Mouse (Mus musculus) CD4-positive, CD25-positive, alpha-beta regulatory T cell, adult 2 months (primary cell): ENCODE data around the gene Atn1.
A peak's percentile ranks its signal among the peaks of the same experiment; 100 is the strongest.

ENCODE experiments used
- DNase-seq: peaks from one replicate; pipeline ENCODE4 v3.0.0-alpha.2; 2012; ENCODE audit warnings: low read depth, low spot score

The Atn1 gene

DNA sequence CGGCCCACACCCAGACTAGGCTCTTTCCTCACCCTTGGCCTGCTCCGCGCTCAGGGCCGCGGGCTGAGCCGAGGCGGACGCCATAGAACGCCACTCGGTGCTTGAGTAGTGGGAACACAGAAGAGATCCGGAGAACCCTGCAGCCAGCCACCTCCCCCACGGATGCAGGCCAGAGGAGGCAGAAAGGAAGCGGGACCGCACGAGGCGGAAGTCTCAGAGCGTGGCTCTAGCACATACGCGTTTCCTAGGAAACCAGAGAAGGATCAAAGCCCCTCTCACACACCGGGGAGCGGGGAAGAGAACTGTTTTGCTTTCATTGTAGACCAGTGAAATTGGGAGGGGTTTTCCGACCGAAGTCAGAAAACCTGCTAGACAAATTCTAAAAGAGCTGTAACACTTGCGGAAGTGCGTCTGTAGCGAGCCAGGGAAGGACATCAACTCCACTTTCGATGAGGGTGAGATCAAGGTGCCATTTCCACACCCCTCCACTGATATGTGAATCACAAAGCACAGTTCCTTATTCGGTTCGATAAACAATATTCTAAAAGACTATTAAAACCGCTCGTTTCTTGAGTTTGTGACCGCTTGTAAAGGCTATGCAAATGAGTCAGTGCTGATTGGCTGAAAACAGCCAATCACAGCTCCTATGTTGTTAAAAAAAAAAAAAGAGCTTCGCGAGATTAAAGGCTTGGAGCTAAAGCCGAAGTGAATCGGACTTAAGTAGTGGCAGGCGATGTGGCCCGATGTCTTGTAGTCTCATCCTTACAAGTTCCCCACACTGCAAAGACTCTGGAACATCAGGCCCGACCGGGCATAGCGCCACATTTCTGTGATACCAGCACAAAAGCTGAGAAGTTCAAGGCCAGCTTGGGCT is 15.2 kb downstream of the Atn1 start, which contains the start of gene Grcc10:
TSS of gene Grcc10 (minus strand) at position 487 of the 874 bp plus-strand sequence.
- DNase-seq, result peak; percentile 95

GRCm38 (mm10) chr6:124740211-124740887 is 16.0 kb downstream of the Atn1 start:
- peak; percentile 84 for DNase-seq

DNA sequence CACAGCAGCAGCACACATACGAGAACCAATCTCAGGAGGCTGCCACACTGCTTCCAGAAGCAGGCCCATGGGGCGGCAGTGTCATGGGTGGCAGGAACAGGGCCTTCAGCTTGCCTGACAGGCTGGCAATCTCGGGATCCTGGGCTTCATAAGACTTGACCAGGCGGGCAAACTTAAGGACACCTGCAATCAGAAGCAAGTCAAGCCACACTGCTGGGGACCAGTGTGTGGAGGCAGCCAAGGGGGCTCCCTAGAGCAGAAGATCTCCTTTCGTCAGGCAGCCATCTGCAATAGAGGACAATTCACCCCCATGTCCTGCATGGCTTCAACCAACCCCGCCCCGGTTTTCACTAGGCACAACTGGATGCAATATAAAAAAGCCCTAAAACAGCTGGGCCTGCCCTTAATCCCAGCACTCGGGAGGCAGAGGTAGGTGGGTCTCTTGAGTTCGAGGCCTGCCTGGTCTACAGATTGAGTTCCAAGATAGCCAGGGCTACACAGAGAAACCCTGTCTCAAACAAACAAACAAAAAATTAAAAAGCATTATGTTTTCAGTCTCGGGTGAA is 17.0 kb downstream of the Atn1 start:
- no peak for DNase-seq

GRCm38 (mm10) chr6:124738511-124739023 is 17.8 kb downstream of the Atn1 start, which contains the start of gene Ptpn6:
Gene Ptpn6 (minus strand): TSS chr6:124738714.
- DNase-seq, result peak; percentile 64

DNA sequence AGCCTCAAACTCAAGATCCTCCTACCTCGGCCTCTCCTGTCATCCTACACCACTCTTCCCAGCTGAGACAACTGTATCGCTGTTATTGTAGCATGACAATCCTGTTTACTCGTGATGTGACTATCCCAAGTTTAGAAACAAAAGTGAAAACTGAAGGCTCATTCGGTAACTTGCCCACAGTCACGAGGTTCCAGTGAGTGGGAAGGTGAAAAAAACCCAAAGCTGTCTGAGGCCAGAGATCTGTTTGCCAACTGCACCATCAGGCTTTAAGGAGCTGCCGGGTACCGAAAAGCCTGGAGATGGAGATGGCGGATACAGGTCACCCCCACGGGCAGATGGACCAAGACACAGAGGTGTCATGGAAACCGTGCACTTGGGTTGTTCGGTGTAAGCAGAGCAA is 19.3 kb downstream of the Atn1 start:
- no peak for DNase-seq

DNA sequence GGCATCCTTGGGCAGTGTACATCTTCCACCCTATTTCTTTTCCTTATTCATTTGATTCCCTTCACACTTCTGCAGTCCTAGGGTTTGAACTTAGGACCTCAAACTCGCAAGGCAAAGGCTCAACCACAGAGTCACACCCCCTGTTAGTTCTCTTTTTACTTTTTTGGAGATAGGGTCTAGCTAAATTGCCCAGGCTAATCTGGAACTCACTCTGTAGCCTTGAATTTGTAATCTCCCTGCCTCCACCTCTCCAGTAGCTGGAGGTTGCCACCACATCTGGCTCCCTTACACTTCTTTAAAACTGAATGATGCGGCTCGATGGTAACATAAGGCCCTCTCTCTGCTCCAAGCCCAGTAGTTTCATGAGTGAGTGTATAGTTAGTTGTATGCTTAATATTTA is 21.9 kb downstream of the Atn1 start:
- no peak for DNase-seq

DNA sequence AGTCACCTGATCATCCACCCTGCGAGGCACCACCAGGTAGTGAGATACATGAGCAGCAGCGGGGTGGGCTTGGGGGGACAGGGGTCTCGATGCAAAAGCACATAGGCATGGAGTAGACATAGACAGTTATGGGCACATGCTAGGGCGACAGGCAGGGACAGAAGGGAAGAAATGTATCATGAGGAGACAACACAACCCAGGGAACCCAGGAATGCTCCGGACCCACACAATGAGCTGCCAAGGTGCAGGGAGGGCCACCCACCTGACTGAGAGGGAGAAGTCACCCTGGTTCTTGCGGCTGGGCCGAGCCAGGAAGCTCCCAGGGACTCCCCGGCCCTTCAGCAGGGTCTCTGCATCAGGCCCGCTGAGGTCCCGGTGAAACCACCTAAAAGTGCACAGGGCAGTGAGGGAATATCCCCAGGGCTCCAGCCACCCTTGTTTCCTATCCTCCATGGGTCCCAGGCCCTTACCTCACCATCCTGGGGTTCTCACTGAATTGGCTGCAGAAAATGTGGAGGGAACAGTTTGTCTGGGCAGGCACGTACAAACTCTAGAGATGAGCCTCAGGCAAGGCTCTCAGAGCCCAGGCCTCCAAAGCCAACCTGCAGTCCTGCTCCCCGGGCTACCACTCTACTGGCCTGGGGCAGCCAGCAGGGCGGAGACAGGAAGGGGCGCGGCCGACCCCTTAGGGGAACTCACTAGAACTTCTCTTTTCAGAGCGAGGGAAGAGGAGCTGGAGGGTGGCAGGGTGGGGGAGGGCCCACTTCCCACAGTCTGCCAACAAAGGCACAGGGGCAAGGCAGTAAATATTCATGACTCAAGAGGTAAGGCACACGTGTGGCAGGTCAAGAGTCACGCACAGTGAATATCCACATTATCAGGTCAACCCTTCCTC is 23.6 kb downstream of the Atn1 start:
- peak; percentile 75 for DNase-seq

GRCm38 (mm10) chr6:124731038-124731437 is 25.3 kb downstream of the Atn1 start:
- no peak for DNase-seq

DNA sequence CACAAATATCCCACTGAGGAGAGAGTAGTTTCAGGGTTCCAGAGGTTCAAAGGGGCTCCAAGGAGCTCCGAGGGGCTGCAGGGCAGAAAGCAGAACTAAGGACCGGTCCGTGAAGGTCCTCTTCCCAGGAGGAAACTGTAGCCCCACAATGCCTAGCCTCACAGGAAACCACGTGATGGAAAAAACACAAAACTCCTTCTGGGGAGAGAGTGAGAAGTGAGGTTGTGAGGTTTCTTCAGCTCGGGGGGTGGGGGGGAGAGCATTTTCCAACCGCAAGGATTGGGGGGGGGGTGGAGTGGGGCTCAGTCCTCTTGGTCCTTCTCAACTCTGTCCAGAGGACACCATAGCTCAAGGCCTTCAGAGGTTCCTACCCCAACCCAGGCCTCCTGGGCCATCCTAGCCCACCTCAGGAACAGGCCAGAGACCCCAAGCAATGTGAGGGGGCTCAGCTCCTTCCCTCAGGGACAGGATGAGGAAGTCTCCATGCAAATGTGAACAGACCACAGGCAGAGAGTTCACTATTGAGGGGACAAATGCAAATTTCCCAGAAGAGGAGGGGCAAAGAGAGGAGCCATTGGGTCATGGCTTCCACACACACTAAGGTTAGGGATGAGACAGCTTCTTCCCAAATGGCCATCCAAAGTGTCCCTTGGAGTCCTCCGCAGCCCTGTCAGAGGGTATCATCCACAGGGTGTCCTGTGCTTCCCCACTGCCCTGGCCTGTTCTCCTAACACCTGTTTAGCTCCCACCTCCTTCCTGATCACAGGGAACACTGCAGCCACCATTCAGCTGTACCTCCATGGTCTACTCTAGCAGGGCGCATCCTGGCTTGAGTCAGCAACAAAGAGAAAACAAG is 26.2 kb downstream of the Atn1 start:
- DNase-seq, result peak; percentile 62

DNA sequence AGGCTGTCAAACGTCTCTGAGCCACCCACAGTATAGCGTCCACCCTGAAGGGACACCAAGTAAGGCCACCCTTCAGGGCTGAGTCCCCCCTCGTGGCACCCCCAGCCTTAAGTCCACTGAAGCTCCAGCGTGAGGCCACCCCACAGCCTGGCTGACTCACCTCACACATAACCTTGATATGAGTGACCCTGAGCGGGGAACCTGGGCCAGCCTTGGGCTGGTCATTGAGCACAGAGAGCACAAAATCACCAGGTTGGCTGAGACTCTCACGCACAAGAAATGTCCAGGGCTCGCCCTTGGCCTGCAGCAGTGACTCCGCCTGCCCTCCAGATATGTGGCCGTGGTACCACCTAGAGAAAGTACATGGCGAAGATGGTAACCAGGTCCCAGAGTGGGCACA is 27.7 kb downstream of the Atn1 start:
- no peak for DNase-seq

GRCm38 (mm10) chr6:124724472-124724871 is 31.9 kb downstream of the Atn1 start:
- DNase-seq, result no peak

DNA sequence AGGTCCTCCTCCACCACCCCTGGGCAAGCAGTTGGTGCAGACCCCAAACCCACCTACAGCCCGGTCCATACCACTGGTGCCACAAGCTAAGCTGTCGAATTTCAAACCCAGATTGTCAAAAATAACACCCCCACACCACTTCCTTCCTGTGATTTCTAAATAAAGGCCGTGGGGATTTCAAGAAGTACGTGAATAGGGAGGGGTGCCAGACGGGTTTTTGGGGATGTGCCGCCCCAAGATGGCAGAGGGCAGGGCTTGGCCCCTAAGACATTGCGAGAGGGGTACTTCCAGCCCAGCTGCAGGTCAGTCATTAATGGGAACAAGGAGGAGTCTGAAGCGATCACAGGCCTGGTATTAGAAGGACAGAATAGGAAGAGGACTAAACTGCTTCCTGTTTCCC is 32.8 kb downstream of the Atn1 start:
- peak; percentile 71 for DNase-seq

GRCm38 (mm10) chr6:124722876-124723473 is 33.3 kb downstream of the Atn1 start:
- DNase-seq, result peak; percentile 49

GRCm38 (mm10) chr6:124720904-124721303 is 35.4 kb downstream of the Atn1 start:
- no peak for DNase-seq

DNA sequence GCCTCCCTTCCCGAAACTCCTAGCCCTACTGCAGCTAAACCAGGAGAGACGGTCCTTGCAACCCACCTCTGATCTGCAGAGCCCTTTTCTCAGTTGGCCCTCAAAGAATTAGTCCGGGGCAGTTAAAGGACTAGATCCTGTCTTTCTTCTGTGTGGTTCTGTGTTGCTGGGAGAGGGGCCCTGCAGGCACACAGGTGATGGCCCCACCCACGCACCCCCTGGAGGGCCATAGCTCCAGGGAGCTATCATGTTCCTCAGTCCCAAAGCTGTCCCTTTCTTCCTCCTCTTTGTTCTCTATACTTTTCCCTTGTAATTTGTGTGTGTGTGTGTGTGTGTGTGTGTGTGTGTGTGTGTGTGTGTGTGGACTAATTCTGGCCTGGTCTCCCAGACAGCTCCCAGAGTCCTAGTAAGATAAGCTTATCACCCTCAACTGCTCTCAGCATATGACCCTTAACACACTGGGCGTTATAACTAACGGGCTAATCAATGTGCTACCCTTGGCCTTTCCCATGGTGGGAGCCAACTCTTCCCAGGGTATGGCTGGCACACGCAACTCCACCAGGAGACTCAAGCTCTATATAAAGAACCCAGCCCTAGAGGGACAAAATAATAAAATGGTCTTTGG is 36.9 kb downstream of the Atn1 start:
- DNase-seq, result no peak

- no peak for DNase-seq
Observed at GRCm38 (mm10) chr6:124718703-124719102, 37.6 kb downstream of the Atn1 start.

- DNase-seq, result no peak
Observed at GRCm38 (mm10) chr6:124717968-124718367, 38.4 kb downstream of the Atn1 start.

- peak; percentile 84 for DNase-seq
Observed at GRCm38 (mm10) chr6:124716864-124717490, 39.3 kb downstream of the Atn1 start.

DNA sequence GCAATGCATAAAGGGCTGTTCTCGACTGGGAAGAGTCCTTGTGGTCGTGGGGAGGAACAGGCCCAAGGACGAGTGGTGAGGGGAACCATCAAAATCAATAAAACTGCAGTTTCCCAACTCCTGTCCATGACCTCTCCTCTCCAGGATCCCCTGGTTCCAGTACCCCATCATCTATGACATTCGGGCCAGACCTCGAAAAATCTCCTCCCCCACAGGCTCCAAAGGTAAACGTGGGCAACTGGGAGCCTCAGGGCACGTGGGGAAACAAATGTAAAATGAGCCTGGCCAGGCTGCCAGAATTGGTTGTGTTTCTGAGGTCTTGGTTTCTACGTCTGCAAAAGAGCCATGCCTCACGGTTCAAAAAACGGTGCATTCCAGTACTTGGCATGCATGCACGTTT is 43.4 kb downstream of the Atn1 start:
- DNase-seq, result no peak
